ENCODE assay signal across 30 mouse cellular contexts in genomic region chr13:59317458-59318005, GRCm38 (mm10).
DNase-seq lines count a peak whose midpoint lies in the region; ATAC-seq and TF ChIP-seq lines count a peak whose summit lies in the region.
"Had no signal": no experiment of that assay in that cellular context is flagged by ENCODE, and none has a peak within 500 bp of the region (broad histone marks: within the 10 kb centered on the region; RNA-seq: fewer than 3 reads in every experiment).

No protein-coding gene starts in this region.

- TF ChIP-seq CTCF in hindbrain, postnatal 0 days (IDR thresholded peaks at IDR 0.05; ENCODE audit: low read depth): no peak

- ATAC-seq in hindbrain, postnatal 0 days: 0 out of 2 replicates have a peak, but pooled peaks have one; percentile 35
- no peak for ATAC-seq in hindbrain, embryonic 11.5 days (ENCODE audit: low FRiP score)
- ATAC-seq: forebrain, embryonic 16.5 days; intestine, embryonic 15.5 days; midbrain, embryonic 13.5 days had no signal

- no peaks in the 10 kb centered on the region for H3K36me3 ChIP-seq in hindbrain, postnatal 0 days (ENCODE audit: insufficient read depth, low read length)
- no peaks in the 10 kb centered on the region for H3K36me3 ChIP-seq in hindbrain, embryonic 11.5 days (ENCODE audit: control insufficient read depth, insufficient read depth, low read length)
- H3K36me3 ChIP-seq: G1E; heart, embryonic 10.5 days; heart, embryonic 15.5 days; intestine, embryonic 15.5 days; limb, embryonic 10.5 days; limb, embryonic 15.5 days; liver, embryonic 13.5 days; midbrain, embryonic 13.5 days; neural tube, embryonic 15.5 days; stomach, embryonic 15.5 days had no signal

- DNase-seq in cerebellum, adult 11-12 months: peak; percentile 9
- DNase-seq in cerebellum, postnatal 4 days (ENCODE audit: low spot score in 2 of 2): no peak
- DNase-seq in hindbrain, postnatal 0 days (ENCODE audit: low spot score): peak; percentile 49
- no peak for DNase-seq in hindbrain, embryonic 11.5 days (ENCODE audit: low spot score)
- peak; percentile 12 for DNase-seq in cerebellum, adult 9-11 months
- no peak for DNase-seq in layer of hippocampus, postnatal 14 days (ENCODE audit: low spot score in 2 of 2)
- DNase-seq in heart, adult 9 months (ENCODE audit: low spot score in 2 of 2): no peak
- DNase-seq: adrenal gland, adult 8-10 months; gastrocnemius, adult 2 months; kidney, adult 2 months; kidney, postnatal 36 days; liver, embryonic 13.5 days; lung, adult 18-20 months; lung, postnatal 10 days; right cerebral cortex, postnatal 25 days had no signal

- WGBS in hindbrain, postnatal 0 days: 36% methylated on average over 16 of the region's 16 CpGs
- 66% methylated on average over 16 of the region's 16 CpGs for WGBS in hindbrain, embryonic 11.5 days

- no peaks in the 10 kb centered on the region for H3K27me3 ChIP-seq in hindbrain, postnatal 0 days (ENCODE audit: insufficient read depth, low read length)
- H3K27me3 ChIP-seq in hindbrain, embryonic 11.5 days (ENCODE audit: control insufficient read depth, insufficient read depth, low read length): no peaks in the 10 kb centered on the region
- H3K27me3 ChIP-seq: CH12.LX; heart, embryonic 15.5 days; intestine, embryonic 15.5 days; liver, embryonic 13.5 days; midbrain, embryonic 13.5 days; neural tube, embryonic 15.5 days; stomach, embryonic 15.5 days had no signal

- H3K27ac ChIP-seq in hindbrain, postnatal 0 days: no peak overlapping the region
- H3K27ac ChIP-seq in hindbrain, embryonic 11.5 days (ENCODE audit: low read depth, low read length): no peak overlapping the region
- H3K27ac ChIP-seq: gastrocnemius, adult 2 months; heart, embryonic 10.5 days; heart, embryonic 15.5 days; hindbrain, embryonic 14.5 days; intestine, embryonic 15.5 days; layer of hippocampus, adult 2 months; limb, embryonic 10.5 days; limb, embryonic 15.5 days; liver, embryonic 13.5 days; macrophage; midbrain, embryonic 13.5 days; neural tube, embryonic 15.5 days; stomach, embryonic 15.5 days had no signal

- H3K4me1 ChIP-seq in hindbrain, postnatal 0 days (ENCODE audit: insufficient read depth, low read length): no peaks in the 10 kb centered on the region
- H3K4me1 ChIP-seq in hindbrain, embryonic 11.5 days (replicated peaks; ENCODE audit: control insufficient read depth, insufficient read depth, low read length): no peaks in the 10 kb centered on the region
- H3K4me1 ChIP-seq: heart, embryonic 10.5 days; heart, embryonic 15.5 days; intestine, embryonic 15.5 days; limb, embryonic 10.5 days; limb, embryonic 15.5 days; liver, embryonic 13.5 days; midbrain, embryonic 13.5 days; neural tube, embryonic 15.5 days; stomach, embryonic 15.5 days had no signal

- H3K4me3 ChIP-seq in hindbrain, postnatal 0 days (ENCODE audit: low read length): no peak overlapping the region
- H3K4me3 ChIP-seq in hindbrain, embryonic 11.5 days (ENCODE audit: low read depth, low read length): no peak overlapping the region
- H3K4me3 ChIP-seq: erythroblast, embryonic 14.5 days; gastrocnemius, adult 2 months; heart, embryonic 10.5 days; heart, embryonic 15.5 days; intestine, embryonic 15.5 days; layer of hippocampus, adult 2 months; limb, embryonic 10.5 days; limb, embryonic 15.5 days; liver, embryonic 13.5 days; midbrain, embryonic 13.5 days; neural tube, embryonic 15.5 days; stomach, embryonic 15.5 days had no signal

- peak overlapping the region; percentile 33 for H3K4me2 ChIP-seq in hindbrain, postnatal 0 days (ENCODE audit: low read depth, low read length)
- H3K4me2 ChIP-seq in hindbrain, embryonic 11.5 days (replicated peaks; ENCODE audit: low read depth, low read length): no peak overlapping the region
- H3K4me2 ChIP-seq: heart, embryonic 15.5 days; hindbrain, embryonic 14.5 days; intestine, embryonic 15.5 days; limb, embryonic 15.5 days; liver, embryonic 13.5 days; midbrain, embryonic 13.5 days; neural tube, embryonic 15.5 days; stomach, embryonic 15.5 days had no signal

- no peak overlapping the region for H3K9ac ChIP-seq in hindbrain, postnatal 0 days (replicated peaks; ENCODE audit: low read length)
- H3K9ac ChIP-seq in hindbrain, embryonic 11.5 days (ENCODE audit: low read depth, low read length): no peak overlapping the region
- H3K9ac ChIP-seq: heart, embryonic 15.5 days; hindbrain, embryonic 14.5 days; intestine, embryonic 15.5 days; limb, embryonic 15.5 days; liver, embryonic 13.5 days; midbrain, embryonic 13.5 days; neural tube, embryonic 15.5 days; stomach, embryonic 15.5 days had no signal

- H3K9me3 ChIP-seq in hindbrain, postnatal 0 days (ENCODE audit: low read length): no peaks in the 10 kb centered on the region
- H3K9me3 ChIP-seq in hindbrain, embryonic 11.5 days (ENCODE audit: control insufficient read depth, low read length): no peaks in the 10 kb centered on the region
- H3K9me3 ChIP-seq: heart, embryonic 10.5 days; heart, embryonic 15.5 days; intestine, embryonic 15.5 days; limb, embryonic 10.5 days; limb, embryonic 15.5 days; liver, embryonic 13.5 days; midbrain, embryonic 13.5 days; neural tube, embryonic 15.5 days; stomach, embryonic 15.5 days had no signal

Comparison
In these comparisons a context has a peak if more than half of its experiments do, and no peak if none do; other contexts are left out.
1. DNase-seq: peak in cerebellum, adult 11-12 months (single experiment), hindbrain, postnatal 0 days (single experiment) and cerebellum, adult 9-11 months (single experiment); none in cerebellum, postnatal 4 days (0 of 2), hindbrain, embryonic 11.5 days (single experiment), layer of hippocampus, postnatal 14 days (0 of 2) and heart, adult 9 months (0 of 2).